Mouse (Mus musculus): Measurements from ENCODE around the gene Slc31a2.
A peak's percentile ranks its signal among the peaks of the same experiment; 100 is the strongest.

GRCm38 (mm10) chr4:62230769-62231168 lies 31.6 kb upstream of the Slc31a2 start, which contains the start of gene Zfp37:
- peak; percentile 3; the same call in 1 of the 2 replicates for TF ChIP-seq CTCF (IDR thresholded peaks at IDR 0.05; ENCODE audit: extremely low read depth, insufficient read length, insufficient replicate concordance, low read depth, low read length)
- TF ChIP-seq POLR2A (IDR thresholded peaks at IDR 0.05; ENCODE audit: low read depth, low read length), result no peak
